Mouse (Mus musculus): ENCODE results near the gene Lcn2. TPM values are rescaled to one million over a fixed set of nuclear protein-coding genes. Genes with fewer than 3 reads are reported as not detected.

The Lcn2 gene
- polyA plus RNA-seq, 1 experiment from 2014 or later: 1.3 TPM

DNA sequence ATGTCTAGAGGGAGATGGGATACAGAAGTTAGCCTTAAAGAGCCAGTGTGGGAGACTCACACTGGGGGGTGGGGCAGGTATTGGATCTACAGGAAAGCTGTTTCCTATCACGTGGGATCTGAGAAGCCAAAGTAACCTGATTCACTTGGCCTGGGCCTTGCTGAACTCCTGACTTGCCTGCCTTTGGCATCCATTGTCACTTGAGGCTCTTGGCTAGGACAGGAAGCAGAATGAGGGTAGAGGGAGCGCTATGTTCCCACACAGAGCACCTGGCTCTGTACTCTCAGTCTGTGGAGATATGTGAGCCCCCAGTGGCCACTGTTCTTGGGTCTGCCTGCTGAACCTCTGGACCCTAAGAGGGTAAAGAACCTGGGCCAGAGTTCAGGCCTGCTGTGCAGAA lies 28.5 kb upstream of the Lcn2 start:
- H3K4me3 ChIP-seq (replicated peaks; ENCODE audit: low read length): no peak overlapping the region
- peaks cover 75% of the 10 kb centered on the region for H3K36me3 ChIP-seq (replicated peaks; ENCODE audit: control insufficient read depth, insufficient read depth)
- no peak overlapping the region for H3K4me2 ChIP-seq (replicated peaks)
- WGBS: 89% methylated on average over 2 of the region's 2 CpGs
- no peaks in the 10 kb centered on the region for H3K4me1 ChIP-seq (replicated peaks; ENCODE audit: control insufficient read depth, insufficient read depth, low read length)
- H3K9me3 ChIP-seq (ENCODE audit: control insufficient read depth, low read length): no peaks in the 10 kb centered on the region
- no peak overlapping the region for H3K9ac ChIP-seq
- ATAC-seq (ENCODE audit: low FRiP score): no peak
- no peak overlapping the region for H3K27ac ChIP-seq
- no peaks in the 10 kb centered on the region for H3K27me3 ChIP-seq (ENCODE audit: control insufficient read depth, insufficient read depth, low read length)
- no peak for DNase-seq (ENCODE audit: low spot score)

DNA sequence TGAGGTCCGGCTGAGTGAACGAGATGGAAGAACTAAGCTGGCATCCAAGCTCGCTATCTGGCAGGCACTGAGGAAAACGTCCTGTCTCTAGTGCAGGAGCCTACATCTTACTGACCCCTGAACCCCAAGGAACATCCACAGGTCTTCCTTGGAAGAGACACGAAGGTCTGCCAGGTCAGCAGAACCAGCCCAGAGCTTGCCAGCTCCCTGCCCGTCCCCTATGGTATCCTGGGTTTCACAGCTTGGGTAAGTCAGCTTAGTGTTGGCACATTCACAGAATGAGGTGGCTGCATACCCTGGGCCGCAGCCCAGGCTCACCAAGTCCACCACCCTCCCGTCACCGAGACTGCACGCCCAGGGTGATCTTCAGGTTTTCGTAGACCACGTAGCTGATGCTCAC lies 27.7 kb upstream of the Lcn2 start:
- no peaks in the 10 kb centered on the region for H3K9me3 ChIP-seq (ENCODE audit: control insufficient read depth, low read length)
- no peak overlapping the region for H3K9ac ChIP-seq
- no peaks in the 10 kb centered on the region for H3K4me1 ChIP-seq (replicated peaks; ENCODE audit: control insufficient read depth, insufficient read depth, low read length)
- H3K36me3 ChIP-seq (replicated peaks; ENCODE audit: control insufficient read depth, insufficient read depth): peaks cover 70% of the 10 kb centered on the region
- no peak overlapping the region for H3K4me3 ChIP-seq (replicated peaks; ENCODE audit: low read length)
- ATAC-seq (ENCODE audit: low FRiP score): no peak
- no peak overlapping the region for H3K27ac ChIP-seq
- no peaks in the 10 kb centered on the region for H3K27me3 ChIP-seq (ENCODE audit: control insufficient read depth, insufficient read depth, low read length)
- DNase-seq (ENCODE audit: low spot score): no peak
- no peak overlapping the region for H3K4me2 ChIP-seq (replicated peaks)
- 91% methylated on average over 12 of the region's 12 CpGs for WGBS

DNA sequence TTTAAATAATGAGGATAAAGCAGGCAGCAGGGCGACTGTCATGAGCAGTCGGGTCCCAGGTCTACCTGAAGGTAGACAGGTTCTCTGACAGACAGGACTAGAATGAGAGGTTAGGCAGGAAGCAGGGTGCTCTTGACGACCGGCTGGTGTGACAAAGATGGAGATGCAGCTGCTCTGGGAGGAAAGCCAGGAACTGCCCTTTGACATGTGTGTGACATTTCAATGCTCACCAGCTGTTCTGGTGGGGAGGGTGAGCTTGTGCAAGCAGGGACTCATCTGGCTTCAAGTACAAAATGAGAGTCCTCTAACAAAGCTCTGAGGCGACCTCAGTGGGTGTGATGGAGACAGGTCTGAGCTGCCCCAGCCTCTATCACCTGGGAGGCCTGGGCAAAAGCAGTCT lies 25.9 kb upstream of the Lcn2 start:
- H3K4me1 ChIP-seq (replicated peaks; ENCODE audit: control insufficient read depth, insufficient read depth, low read length): no peaks in the 10 kb centered on the region
- no peak overlapping the region for H3K4me3 ChIP-seq (replicated peaks; ENCODE audit: low read length)
- no peak overlapping the region for H3K27ac ChIP-seq
- H3K9ac ChIP-seq: no peak overlapping the region
- ATAC-seq (ENCODE audit: low FRiP score): no peak
- H3K9me3 ChIP-seq (ENCODE audit: control insufficient read depth, low read length): no peaks in the 10 kb centered on the region
- DNase-seq (ENCODE audit: low spot score): no peak
- no peaks in the 10 kb centered on the region for H3K27me3 ChIP-seq (ENCODE audit: control insufficient read depth, insufficient read depth, low read length)
- no peak overlapping the region for H3K4me2 ChIP-seq (replicated peaks)
- H3K36me3 ChIP-seq (replicated peaks; ENCODE audit: control insufficient read depth, insufficient read depth): peaks cover 51% of the 10 kb centered on the region
- 68% methylated on average over 5 of the region's 5 CpGs for WGBS

GRCm38 (mm10) chr2:32412742-32413531 lies 24.9 kb upstream of the Lcn2 start:
- no peak for DNase-seq (ENCODE audit: low spot score)
- H3K4me2 ChIP-seq (replicated peaks): no peak overlapping the region
- H3K27me3 ChIP-seq (ENCODE audit: control insufficient read depth, insufficient read depth, low read length): no peaks in the 10 kb centered on the region
- no peaks in the 10 kb centered on the region for H3K4me1 ChIP-seq (replicated peaks; ENCODE audit: control insufficient read depth, insufficient read depth, low read length)
- H3K9ac ChIP-seq: no peak overlapping the region
- ATAC-seq (ENCODE audit: low FRiP score): no peak
- WGBS: 93% methylated on average over 6 of the region's 6 CpGs
- H3K4me3 ChIP-seq (replicated peaks; ENCODE audit: low read length): no peak overlapping the region
- H3K36me3 ChIP-seq (replicated peaks; ENCODE audit: control insufficient read depth, insufficient read depth): peaks cover 41% of the 10 kb centered on the region
- H3K27ac ChIP-seq: no peak overlapping the region
- no peaks in the 10 kb centered on the region for H3K9me3 ChIP-seq (ENCODE audit: control insufficient read depth, low read length)

DNA sequence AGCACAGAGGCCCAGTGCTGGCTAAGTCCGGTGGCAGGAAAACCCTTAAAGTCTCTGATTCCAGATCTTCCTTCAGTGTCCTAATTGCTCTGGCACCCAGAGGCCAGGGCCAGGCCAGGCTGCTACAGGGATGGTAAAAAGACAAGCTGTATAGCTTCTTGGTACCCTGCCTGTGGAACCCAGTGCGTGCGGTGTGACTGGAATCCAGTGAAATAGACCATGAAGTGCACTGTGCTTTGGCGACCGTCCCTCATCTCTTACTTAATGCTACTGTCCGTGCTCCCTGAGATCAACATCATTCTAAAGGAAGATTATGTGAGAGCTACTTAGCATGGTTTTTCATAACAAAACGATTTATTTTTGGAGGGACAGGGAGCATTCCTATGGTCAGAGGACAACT lies 23.4 kb upstream of the Lcn2 start:
- DNase-seq (ENCODE audit: low spot score): no peak
- Histone ChIP-seq H3K4me1 (replicated peaks; ENCODE audit: control insufficient read depth, insufficient read depth, low read length) (no peaks in the 10 kb centered on the region), H3K9ac (no peak overlapping the region), H3K4me3 (replicated peaks; ENCODE audit: low read length) (no peak overlapping the region), H3K9me3 (ENCODE audit: control insufficient read depth, low read length) (no peaks in the 10 kb centered on the region), H3K27ac (no peak overlapping the region), H3K36me3 (replicated peaks; ENCODE audit: control insufficient read depth, insufficient read depth) (peaks cover 26% of the 10 kb centered on the region), H3K4me2 (replicated peaks) (no peak overlapping the region), H3K27me3 (ENCODE audit: control insufficient read depth, insufficient read depth, low read length) (no peaks in the 10 kb centered on the region)
- ATAC-seq (ENCODE audit: low FRiP score): no peak
- WGBS: 85% methylated on average over 7 of the region's 7 CpGs

DNA sequence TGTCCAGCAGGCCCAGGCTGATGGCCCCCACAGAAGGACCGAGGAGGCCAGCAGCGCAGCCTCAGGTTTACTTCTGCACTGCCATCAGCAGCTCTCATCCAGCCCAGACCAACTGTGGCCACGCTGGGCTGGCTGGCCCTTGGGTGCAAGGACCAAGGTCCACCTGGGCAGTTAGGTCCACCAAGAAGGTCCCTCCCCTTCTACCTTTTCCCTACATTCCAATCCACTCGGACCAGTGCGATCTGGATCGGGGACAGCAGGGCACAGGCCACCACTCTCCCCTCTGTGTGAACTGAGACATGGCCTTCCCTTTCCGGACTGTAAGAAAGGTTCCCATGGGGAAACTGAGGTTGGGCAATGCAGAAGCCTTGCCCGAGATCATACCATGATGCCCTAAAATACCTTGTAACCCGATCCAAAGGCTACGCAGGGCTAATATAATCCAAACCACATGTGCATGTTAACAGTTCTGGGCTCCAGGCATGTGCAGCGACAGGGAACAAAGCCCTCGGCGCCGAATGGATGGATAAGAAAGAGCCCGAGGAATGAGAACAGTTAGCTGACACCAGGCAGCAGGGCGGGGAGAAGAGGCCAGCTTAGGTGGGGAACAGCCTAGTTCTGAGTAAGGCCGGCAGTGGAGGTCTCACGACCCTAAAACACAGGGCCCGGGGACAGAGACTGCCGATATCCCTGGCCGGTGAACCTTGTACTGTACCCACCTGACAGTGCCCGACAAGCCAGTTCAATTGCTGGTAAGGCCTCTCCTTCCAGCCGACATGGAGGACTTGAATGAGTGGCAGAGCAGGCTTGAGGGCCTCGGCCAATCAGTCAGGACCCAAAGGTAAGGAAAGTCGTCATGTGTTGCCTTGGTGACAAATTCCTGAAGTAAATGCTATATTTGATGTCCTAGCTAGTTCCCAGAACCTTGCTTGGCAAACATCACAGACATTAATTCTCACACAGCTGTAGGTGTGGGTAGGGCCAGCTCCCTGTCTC lies 20.7 kb upstream of the Lcn2 start:
- H3K9me3 ChIP-seq (ENCODE audit: control insufficient read depth, low read length): no peaks in the 10 kb centered on the region
- no peaks in the 10 kb centered on the region for H3K27me3 ChIP-seq (ENCODE audit: control insufficient read depth, insufficient read depth, low read length)
- H3K4me2 ChIP-seq (replicated peaks): no peak overlapping the region
- ATAC-seq (ENCODE audit: low FRiP score) (no peak), DNase-seq (ENCODE audit: low spot score) (no peak)
- H3K27ac ChIP-seq: no peak overlapping the region
- H3K9ac ChIP-seq: no peak overlapping the region
- no peak overlapping the region for H3K4me3 ChIP-seq (replicated peaks; ENCODE audit: low read length)
- 76% methylated on average over 25 of the region's 25 CpGs for WGBS
- H3K36me3 ChIP-seq (replicated peaks; ENCODE audit: control insufficient read depth, insufficient read depth): peaks cover under 1% of the 10 kb centered on the region; the same call in 1 of the 2 replicates
- no peaks in the 10 kb centered on the region for H3K4me1 ChIP-seq (replicated peaks; ENCODE audit: control insufficient read depth, insufficient read depth, low read length)

DNA sequence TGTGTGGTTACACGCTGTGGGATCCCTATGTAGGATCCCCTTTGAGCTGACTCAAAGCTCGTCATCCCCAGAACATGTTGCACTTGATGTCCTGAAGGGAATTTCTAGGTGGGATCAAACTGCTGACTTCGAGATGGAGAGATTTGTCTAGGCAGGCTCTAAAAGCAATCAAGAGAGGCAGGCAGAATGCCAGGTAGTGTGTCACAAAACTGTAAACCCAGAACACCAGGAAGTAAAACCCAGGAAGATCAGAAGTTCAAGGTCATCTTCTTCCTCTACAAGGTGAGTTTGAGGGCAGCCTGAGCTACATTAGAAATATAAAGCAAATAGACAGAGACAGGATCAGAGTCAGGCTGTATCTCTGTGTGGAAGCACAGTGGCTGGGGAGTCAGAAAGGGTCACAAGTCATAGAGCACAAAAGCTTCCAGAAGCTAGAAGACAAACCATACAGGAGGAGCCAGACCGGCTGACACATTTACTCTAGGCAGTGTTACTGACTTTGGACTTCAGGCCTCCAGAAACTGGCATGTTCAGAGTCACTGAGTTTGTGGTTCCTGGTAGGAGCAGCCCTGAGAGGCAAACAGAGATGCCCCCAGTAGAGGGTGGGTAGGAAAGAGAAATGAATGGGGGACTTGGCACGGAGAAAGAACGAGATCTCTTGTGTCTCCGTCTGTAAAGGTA lies 19.2 kb upstream of the Lcn2 start:
- Histone ChIP-seq H3K4me1 (replicated peaks; ENCODE audit: control insufficient read depth, insufficient read depth, low read length) (no peaks in the 10 kb centered on the region), H3K9ac (no peak overlapping the region), H3K4me3 (replicated peaks; ENCODE audit: low read length) (no peak overlapping the region), H3K27me3 (ENCODE audit: control insufficient read depth, insufficient read depth, low read length) (no peaks in the 10 kb centered on the region), H3K9me3 (ENCODE audit: control insufficient read depth, low read length) (no peaks in the 10 kb centered on the region), H3K4me2 (replicated peaks) (no peak overlapping the region), H3K27ac (no peak overlapping the region), H3K36me3 (replicated peaks; ENCODE audit: control insufficient read depth, insufficient read depth) (peaks cover 11% of the 10 kb centered on the region)
- ATAC-seq (ENCODE audit: low FRiP score): no peak
- WGBS: 85% methylated on average over 7 of the region's 7 CpGs
- no peak for DNase-seq (ENCODE audit: low spot score)

DNA sequence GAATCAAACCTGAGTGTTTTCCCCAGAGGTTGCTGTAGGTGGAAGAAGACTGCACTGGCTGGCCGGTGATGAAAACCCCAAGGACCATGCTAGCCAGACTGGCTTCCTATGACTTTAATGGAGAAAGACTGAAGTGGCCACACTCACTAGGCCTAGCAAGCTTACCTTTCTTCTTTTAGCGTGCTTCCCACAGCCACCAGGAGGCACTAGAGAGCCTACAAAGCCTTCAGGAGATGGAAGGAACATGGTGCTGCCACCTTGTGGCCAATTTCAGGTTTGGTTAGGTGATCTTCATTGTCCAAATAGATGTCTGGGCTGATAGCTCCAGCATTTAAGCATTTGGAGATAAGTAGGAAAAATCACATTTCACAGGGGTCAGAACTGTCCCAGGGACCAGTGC lies 16.6 kb upstream of the Lcn2 start:
- Histone ChIP-seq H3K27ac (no peak overlapping the region), H3K4me2 (replicated peaks) (no peak overlapping the region), H3K36me3 (replicated peaks; ENCODE audit: control insufficient read depth, insufficient read depth) (peaks cover 35% of the 10 kb centered on the region), H3K4me1 (replicated peaks; ENCODE audit: control insufficient read depth, insufficient read depth, low read length) (no peaks in the 10 kb centered on the region), H3K9me3 (ENCODE audit: control insufficient read depth, low read length) (no peaks in the 10 kb centered on the region), H3K27me3 (ENCODE audit: control insufficient read depth, insufficient read depth, low read length) (no peaks in the 10 kb centered on the region), H3K4me3 (replicated peaks; ENCODE audit: low read length) (no peak overlapping the region), H3K9ac (no peak overlapping the region)
- ATAC-seq (ENCODE audit: low FRiP score): 0 out of 2 replicates have a peak, but pooled peaks have one; percentile 13
- WGBS: 28% methylated on average over 2 of the region's 2 CpGs
- DNase-seq (ENCODE audit: low spot score): peak; percentile 99

DNA sequence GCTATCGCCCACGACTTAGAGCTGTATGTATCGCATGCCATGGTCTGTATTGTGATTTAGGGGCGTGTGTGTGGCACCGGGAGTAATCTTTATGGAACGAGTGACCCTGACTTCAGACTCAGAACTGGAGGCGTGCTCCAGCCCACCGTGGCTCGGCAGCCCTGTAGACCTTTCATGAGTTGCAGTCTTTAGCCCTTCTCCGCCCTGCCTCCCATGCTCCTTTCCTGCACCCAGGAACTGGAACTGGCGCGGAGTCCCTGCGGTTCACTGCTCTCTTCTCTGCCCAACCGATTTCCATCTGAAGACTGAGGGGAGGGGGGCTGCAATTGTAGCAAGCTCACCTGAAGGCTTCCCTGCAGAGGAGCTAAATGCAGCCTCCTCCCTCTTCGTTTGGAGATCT lies 8.6 kb upstream of the Lcn2 start:
- WGBS: under 1% methylated on average over 15 of the region's 15 CpGs
- ATAC-seq (ENCODE audit: low FRiP score) (no peak), DNase-seq (ENCODE audit: low spot score) (no peak)
- Histone ChIP-seq H3K36me3 (replicated peaks; ENCODE audit: control insufficient read depth, insufficient read depth) (peaks cover 18% of the 10 kb centered on the region), H3K4me2 (replicated peaks) (peak overlapping the region; percentile 81), H3K27me3 (ENCODE audit: control insufficient read depth, insufficient read depth, low read length) (no peaks in the 10 kb centered on the region), H3K9ac (peak overlapping the region; percentile 92), H3K4me1 (replicated peaks; ENCODE audit: control insufficient read depth, insufficient read depth, low read length) (peaks cover 16% of the 10 kb centered on the region), H3K9me3 (ENCODE audit: control insufficient read depth, low read length) (no peaks in the 10 kb centered on the region), H3K4me3 (replicated peaks; ENCODE audit: low read length) (peak overlapping the region; percentile 89), H3K27ac (peak overlapping the region; percentile 89)
